Mouse (Mus musculus) left cerebral cortex, postnatal 25 days (tissue): ENCODE results near the gene Zfp60. TPM values are rescaled to one million over a fixed set of nuclear protein-coding genes. Genes with fewer than 3 reads are reported as not detected.
A peak's percentile ranks its signal among the peaks of the same experiment; 100 is the strongest.

Experiments used
- DNase-seq, 2 experiments: peaks; one replicate each; pipeline ENCODE4 v3.0.0; 2022; ENCODE audit warnings: low spot score in 2 of 2, mixed read lengths in 1 of 2
- intact Hi-C: fragments of 180-260 bp; cut with DNase I; formaldehyde crosslinking; loops from one replicate; pipeline ENCODE4 v1.15.1; 2025
- total RNA-seq, 2 experiments: library from RNA; stranded (reverse); gene quantifications; 2 replicates each; pipeline ENCODE4 v1.2.3; 2021

Gene Zfp60
- total RNA-seq: 10 to 100 TPM; 32.7 to 36.0 TPM

DNA sequence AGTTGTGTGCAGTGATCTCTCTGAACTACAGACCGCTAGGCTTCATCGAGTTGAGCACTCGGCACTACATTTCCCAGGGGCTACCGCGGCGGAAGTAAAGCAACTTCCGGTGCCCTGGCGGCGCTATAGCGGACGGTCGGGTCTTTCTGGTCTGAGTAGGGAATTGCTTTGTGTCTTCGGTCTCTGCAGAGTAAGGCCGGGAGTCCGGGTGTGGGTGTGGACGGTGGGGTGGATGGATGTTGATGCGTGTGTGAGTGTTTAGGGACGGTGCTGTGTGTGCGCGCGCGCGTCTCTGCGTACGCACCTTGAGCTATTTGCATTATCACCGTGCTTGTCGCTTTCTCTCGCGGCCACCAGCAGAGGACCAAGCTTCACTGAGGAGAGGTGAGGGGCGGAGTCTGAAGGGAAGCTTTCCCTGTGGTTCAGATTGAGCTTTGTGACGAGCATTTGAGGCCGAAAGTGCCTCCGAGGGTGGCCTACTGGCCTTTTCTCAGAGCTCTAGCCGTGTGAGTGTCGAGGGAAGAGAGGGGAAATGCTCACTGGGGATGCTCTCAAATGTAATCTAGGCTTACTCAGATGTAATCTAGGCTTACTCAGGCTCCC lies at the start of gene Zfp60:
TSS of gene Zfp60 (plus strand) at position 109 of the 603 bp plus-strand sequence.
- intact Hi-C loops: loop anchor here (2.0 to 5.0 kb wide), 2 partner anchors 43 to 71 kb away; partner anchors contain the start of gene Zfp607b
- peak; percentile 91 to 94 for DNase-seq

DNA sequence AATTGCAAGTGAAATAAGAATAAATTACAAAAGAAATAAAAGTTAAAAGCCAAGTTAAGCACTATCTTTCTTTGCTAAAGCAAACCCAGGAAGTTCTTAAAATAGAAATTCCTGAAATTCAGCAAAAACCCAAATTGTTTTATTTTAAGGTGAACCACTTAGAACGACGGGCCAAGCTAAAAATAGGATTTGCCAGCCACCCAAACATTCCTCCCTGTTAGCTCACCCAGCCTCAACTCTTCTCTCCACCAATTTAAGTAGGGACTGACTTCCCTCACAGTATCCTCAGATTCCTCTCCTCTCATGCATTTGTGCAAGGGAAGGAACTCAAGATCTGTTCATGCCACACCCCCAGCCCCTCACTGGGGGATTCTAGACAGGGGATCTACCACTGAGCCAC lies 48.0 kb upstream of the Zfp60 start:
- intact Hi-C loops: no loop called here
- no peak for DNase-seq

DNA sequence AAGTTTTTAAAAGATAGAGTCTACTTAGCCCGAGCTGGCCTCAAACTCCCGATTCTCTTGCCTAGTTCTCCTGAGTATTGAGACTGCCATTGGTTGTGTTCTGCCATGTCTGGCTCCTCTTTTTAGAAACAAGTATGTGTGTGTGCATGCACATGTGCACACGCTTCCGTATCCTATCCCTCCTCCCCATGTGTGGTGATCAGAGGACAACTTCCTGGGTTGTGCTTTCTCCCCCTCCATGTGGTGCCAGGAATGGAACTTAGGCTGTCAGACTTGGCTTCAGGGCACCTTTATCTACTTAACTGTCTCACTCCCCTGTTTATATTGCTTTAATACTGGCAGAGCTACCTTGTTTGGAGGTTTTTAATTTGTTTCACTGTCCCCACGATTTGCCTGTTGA lies 46.0 kb upstream of the Zfp60 start:
- intact Hi-C loops: loop anchor here (2.0 kb wide), 1 partner anchor 34 kb away; no protein-coding TSS in a partner anchor
- DNase-seq: no peak

DNA sequence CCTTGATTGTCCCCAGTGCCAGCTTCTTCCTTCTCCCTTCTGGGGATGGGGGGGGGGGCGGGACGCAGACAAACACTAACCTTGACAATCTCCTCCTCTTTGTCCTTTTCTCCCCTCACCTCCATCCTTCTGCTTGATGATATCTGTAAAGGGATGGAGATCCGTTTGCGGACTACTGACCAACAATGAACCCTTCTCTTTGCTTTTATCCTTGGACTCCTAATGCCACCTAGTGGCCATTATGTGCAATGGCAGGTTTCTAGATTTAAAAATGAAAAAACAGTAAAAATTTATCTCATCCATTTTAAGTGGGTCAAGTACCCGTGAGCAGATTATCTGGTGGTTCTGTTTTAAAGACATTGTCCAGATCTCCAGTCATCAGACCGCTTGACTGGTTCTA lies 45.5 kb upstream of the Zfp60 start:
- intact Hi-C loops: loop anchor here (2.0 kb wide), 1 partner anchor 35 kb away; no protein-coding TSS in a partner anchor
- DNase-seq: no peak

DNA sequence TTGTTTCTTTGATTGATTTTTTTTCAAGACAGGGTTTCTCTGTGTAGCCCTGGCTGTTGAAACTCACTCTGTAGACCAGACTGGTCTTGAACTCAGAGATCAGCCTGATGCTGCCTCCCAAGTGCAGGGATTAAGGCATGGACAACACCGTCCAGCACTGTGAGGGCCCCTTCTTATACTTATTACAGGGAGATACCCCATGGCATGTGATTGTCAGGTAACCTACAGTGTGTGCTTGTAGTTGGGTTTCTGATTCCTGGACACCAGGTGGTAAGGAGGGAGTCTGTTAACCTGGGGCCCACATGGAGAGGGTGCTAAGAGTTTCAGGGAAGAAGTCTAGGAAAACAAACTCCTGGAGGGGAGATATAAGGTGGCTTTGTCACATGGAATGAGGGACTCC lies 44.1 kb upstream of the Zfp60 start:
- intact Hi-C loops: no loop called here
- DNase-seq: no peak

DNA sequence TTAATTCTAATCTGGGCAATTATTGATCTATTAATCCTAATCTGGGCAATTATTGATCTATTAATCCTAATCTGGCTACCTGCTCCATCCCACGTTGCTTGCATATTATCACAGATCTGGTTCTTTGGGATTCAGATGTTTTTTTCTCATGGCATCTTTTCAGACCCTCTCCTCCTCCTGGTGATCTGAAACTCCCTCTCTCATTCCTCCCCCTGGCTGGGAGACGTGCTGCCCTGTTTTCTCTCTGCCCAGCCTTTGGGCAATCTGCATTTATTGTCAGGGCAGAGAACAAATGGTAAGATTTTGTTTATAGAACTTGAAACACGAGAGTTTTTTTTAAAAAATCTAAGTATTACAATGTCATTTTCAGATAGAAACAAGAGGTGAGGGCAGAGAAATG lies 43.4 kb upstream of the Zfp60 start:
- intact Hi-C loops: loop anchor here (2.0 kb wide), 1 partner anchor 43 kb away; the partner anchor contains the start of gene Zfp60
- DNase-seq: no peak

DNA sequence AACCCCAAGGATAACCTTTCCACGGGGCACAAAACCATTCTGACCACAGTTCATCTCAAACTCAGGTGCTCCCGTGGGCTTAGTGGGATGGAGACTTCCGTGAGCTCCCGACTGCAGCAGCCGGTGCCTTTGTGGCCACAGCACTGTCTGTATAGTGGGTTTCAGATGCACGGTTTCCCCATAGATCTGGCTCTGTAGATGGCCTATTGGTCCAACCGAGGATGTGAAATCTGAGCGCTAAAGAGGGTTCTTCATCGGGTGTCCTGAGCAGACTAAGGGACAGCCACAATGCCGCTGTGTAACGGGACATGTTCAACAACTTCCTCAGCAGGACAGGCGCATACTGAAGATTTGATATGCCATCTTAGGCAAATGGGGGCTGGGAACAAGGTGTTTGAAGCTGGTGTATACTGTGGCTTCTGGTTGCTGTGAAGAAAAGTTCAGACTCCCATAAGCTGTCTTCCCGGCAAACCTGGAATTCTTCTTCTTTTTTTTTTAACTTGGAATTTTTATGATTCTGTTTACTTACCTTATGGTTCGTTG lies 42.9 kb upstream of the Zfp60 start:
- intact Hi-C loops: loop anchor here (2.0 kb wide), 1 partner anchor 42 kb away; the partner anchor contains the start of gene Zfp60
- DNase-seq: no peak

DNA sequence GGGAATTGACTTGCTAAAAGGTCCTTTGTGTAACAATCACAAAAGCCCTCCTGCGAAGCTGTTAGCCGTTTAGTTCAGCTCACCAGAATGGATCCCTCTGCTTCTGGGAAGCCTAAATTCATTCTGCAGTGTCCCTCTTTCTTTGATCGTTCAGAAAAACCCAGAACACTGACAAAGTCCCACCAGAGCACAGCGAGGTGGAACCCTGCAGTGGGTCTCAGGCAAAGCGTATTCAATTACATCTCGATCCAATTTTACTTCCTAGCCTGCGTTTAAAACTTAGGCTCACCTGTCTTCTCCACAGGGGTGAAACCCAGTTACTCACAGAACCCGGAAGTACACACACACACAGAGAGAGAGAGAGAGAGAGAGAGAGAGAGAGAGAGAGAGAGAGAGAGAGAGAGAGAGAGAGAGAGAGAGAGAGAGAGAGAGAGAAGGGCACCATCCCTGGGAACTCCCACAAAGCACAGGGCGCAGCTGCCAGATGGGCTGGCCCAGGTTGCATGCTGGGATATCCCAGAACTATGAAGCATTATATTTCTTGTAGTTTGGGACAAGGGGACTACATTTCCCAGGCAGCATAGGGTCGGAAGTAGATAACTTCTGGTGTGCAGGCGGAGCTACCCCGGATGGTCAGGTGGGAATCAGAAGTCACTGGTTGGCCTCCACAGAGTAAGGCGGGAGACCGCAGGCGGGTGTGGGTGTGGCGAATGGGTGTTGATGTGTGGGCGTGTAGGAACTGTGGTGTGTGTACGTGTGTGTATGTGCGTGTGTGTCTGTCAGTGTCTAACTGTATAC lies 42.2 kb upstream of the Zfp60 start, which contains the start of gene Zfp607b:
TSS of gene Zfp607b (plus strand) at position 526 of the 798 bp plus-strand sequence.
- intact Hi-C loops: loop anchor here (2.0 kb wide), 1 partner anchor 42 kb away; the partner anchor contains the start of gene Zfp60
- peak; percentile 94 to 99 for DNase-seq

DNA sequence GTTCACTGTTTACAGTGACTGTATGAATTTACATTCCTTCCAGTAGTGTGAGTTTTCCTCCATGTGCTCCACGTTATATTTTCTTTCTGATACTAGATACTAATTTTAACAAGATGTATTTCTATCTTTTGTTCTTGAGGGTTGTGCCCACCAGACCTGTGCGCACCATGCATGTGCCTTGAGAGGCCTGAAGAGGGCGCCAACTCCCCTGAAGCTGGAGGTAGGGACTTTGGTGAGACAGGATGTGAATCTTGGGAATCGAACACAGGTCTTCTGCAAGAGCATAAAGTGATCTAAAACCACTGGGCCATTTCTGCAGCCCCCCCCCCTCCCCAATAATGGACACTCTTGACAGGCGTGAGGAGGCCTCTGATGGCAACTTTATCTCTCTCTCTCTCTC lies 40.1 kb upstream of the Zfp60 start:
- intact Hi-C loops: no loop called here
- DNase-seq: no peak

DNA sequence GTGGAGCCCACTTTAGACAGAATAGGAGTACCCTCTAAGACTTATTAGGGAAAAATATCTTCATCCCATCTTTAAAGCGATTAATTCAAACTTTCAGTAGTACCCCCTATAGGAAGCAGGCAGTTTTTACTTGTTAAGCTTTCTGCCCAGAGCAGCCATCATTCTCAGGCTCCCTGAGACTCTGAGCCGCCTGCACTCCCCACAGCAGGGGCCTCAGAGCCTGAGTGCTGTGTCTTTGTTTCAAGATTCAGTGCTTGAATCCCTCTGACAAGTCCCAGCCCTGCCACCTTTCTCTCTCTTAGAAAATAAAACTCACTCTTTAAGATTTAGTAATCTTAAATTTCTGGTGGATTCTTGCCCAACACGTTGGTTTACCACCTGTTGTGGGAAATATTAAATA lies 34.5 kb upstream of the Zfp60 start:
- DNase-seq: no peak
- intact Hi-C loops: no loop called here

DNA sequence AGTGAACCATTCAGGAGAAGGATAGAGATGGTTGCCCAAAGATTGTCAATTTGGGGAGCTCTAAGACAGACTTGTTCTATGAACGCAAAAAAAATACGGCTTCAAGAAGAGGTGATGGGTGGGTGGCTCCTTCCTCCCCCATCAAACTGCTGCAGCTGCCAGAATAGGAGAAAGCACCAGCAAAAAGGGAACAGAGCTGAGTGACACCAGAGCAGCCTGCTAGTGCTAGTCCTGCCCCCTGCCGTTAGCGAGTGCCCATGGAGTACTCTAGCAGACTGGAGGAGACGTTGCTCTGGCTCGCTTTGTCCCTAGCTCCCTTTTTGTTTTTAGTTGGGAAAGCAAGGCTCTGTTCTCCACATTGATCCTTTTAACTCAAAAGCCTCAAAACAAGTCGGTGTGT lies 20.8 kb upstream of the Zfp60 start:
- DNase-seq: peak in 1 of 2 experiments; percentile 55
- intact Hi-C loops: no loop called here

DNA sequence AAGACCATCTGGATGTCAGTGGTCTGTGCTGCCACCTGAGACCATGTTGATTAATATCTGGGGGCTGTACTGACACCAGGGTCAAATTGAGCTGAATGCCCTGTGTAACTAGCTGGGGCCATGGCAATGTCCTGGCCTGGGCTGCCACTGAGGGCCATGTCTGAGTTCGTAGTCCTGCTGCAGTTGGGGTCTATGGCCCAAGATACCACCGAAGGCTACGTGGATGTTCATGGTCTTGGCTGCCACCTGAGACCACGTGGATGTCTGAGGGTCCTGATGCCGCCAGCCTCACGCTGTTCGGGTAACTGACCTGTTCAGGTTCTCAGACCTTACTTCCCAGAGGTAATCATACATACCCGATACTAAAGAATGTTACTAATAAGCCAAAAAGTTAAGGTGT lies 9.2 kb upstream of the Zfp60 start:
- DNase-seq: no peak
- intact Hi-C loops: no loop called here

DNA sequence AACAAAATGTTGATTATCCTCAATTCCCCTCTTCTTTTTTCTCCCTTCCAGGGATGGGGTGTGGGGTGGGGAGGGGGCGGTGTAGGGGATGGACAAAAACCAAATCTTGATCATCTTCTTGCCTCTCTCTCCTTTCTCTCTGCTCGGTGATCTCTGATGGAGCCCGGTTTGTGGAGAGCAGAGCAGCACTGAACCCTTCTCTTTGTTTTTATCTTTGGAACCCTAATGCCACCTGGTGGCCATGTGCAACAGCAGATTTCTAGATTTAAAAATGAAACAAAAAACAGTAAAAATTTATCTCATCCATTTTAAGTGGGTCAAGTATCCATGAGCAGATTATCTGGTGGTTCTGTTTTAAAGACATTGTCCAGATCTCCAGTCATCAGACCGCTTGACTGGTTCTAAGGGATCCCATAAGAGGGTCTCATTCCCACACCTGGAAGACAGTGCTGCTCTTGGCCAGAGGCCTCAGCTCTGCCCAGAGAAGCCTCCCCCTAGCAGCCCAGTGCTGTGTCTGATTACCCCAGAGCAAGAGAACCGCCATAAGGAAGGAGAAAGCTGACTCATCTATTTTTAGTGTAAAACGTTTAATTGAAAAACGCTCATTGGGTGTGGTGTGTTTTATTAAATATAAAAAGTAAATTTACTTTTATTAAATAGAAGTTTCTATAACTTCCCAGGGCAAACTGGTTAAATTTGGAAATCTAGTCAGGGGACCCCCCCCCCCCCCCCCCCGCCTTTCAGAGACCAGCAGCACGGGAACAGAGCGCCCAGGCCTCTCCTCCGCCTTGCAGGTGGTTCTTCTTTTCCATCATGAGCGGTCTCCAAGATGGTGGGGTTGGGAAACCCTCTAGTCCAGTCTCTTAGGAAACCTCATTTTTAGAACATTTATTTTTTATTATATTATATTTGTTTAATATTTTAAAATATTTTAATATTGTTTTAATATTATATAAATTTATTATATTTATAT lies 5.3 kb upstream of the Zfp60 start:
- intact Hi-C loops: loop anchor here (1.0 kb wide), 1 partner anchor 75 kb away; no protein-coding TSS in a partner anchor
- DNase-seq: peak; percentile 35 to 69

DNA sequence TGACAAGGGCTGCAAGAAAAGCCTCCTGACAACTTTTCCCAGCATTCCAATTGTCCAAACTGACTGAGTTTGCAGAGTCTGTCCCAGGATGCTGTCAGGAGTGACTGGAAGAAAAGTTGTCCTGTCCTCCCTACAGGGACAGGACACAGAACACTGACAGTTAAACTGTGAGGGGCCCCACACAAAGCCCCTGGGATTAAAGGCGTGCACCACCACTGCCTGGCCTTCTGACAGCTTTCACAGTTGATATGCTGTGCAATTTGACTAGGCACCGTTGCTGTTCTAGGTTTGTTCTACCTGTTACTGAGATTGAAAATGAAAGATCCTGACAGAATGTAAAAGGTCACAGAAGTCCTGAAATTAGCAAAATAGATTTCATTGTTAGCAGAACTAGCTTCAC lies 3.7 kb upstream of the Zfp60 start:
- intact Hi-C loops: no loop called here
- DNase-seq: no peak

DNA sequence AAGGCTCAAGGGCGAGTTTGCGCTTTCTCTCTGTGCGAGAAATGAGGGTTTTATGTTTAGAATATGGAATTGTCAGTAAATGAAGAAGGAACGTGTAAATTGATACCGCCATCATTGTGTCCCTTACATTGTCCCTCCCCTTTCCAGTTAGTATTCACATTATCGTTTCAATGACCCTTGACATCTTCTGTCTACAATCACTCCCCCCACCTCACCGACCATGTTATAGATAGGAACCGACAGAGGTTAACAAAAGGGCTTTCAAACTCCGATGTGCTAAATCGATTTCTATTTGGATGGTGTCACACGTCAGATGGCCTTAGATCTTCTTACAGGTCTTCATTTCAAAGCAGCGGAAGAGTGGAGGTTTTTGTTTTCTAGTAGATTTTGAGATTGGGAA lies 757 bp downstream of the Zfp60 start:
- intact Hi-C loops: loop anchor here (2.0 to 5.0 kb wide), 2 partner anchors 43 to 70 kb away; partner anchors contain the start of gene Zfp607b
- DNase-seq: no peak

DNA sequence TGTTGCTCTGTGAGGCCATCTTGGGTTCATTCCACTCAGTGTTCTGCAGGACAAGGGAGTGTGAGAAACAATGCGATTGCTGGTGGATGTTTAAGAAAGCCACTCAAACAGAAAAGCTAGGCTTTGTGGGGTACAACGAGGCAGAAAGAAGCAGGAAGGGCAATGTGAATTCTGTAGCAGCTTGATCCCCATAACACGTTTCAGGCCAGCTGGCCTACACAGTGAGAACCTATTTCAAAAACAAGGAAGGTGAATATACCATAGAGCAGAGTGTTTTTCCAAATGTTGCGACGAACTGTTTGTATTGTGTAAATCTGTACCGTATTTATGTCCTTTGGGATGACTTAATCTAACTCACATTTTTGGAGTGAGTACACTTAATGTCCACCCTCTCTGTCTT lies 1.3 kb downstream of the Zfp60 start:
- no peak for DNase-seq
- intact Hi-C loops: loop anchor here (5.0 kb wide), 1 partner anchor 70 kb away; no protein-coding TSS in a partner anchor

DNA sequence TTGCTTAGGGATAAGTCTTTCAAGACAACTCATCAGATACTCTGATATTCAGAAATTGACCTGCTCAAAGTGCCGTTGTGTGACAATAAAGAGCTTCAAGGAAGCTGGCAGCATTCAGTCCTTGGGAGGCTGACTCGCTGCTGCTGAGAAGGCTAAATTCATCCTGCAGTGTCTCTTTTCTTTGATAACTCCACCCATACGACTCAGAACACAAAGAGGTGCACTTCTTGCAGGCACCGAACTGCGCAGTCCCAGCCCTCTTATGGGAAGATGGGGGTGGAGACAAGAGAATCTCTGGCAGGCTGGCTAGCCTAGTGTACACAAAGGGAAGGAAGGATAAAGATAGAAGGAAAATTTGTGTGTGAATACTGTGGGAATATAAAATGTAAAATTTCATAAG lies 4.3 kb downstream of the Zfp60 start:
- intact Hi-C loops: no loop called here
- DNase-seq: peak in 1 of 2 experiments; percentile 52

DNA sequence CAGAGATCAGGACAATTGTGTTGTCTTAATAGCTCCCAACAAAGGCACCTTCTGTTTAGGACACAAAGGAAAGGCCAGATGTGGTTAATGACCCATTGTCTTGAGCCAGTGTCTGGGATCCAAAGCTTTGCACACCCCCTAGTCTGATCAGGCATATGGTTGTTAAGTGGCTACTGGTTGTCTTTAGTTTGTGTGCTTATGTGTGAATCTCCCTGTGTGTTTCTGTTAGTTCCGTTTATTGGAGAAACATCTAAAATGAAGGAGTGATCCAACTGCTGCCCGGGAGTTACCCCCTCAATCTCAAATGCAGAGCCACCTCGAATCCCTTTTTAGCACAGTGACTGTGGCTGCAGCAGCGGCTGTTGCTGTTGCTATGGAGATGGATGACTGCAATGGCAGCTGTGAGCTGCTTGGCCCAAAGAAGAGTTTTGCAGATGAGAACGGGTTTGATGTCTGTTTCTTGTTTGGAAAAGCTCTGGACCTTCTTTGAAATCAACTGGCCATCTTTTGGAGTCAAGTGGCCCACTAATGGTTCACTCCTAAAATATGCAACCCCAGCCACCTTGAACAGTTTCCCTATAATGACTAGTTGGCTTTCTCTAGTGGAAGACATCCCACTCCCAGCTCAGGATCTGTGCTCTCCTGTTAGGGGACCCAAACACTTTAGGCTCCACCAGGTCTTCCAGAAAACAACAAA lies 25.3 kb downstream of the Zfp60 start:
- DNase-seq: peak in 1 of 2 experiments; percentile 74
- intact Hi-C loops: loop anchor here (2.0 kb wide), 1 partner anchor 48 kb away; no protein-coding TSS in a partner anchor

DNA sequence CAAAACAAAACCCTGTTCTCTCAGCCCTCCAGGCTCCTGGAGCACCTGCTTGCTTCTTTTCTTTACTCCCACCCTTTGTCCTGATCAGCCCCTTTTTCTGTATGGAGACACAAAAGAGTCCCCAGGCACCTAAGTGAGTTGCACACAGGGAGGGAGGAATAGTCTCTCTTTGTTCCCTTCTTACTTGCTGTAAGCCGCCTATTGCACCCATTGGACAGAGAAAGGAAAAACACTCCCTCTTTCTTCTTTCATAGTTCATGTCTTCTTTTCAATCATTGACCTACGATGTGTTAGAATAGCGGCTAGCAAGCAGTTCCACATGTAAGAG lies 25.8 kb downstream of the Zfp60 start:
- DNase-seq: no peak
- intact Hi-C loops: loop anchor here (2.0 kb wide), 1 partner anchor 48 kb away; no protein-coding TSS in a partner anchor
